Mouse (Mus musculus) heart, postnatal 14 days (tissue): ENCODE measurements around the gene Mcrip2. TPM values are rescaled to one million over a fixed set of nuclear protein-coding genes. Genes with fewer than 3 reads are reported as not detected.

Source experiments
- DNase-seq, 2 experiments: peaks; one replicate each; pipeline ENCODE4 v3.0.0; 2021 to 2022
- intact Hi-C: fragments of 180-260 bp; cut with DNase I; formaldehyde crosslinking; loops from one replicate; pipeline ENCODE4 v1.15.1; 2025
- total RNA-seq, 2 experiments: library from RNA; stranded (reverse); gene quantifications; 2 replicates each; pipeline ENCODE4 v1.2.3; 2021

The Mcrip2 gene
- total RNA-seq, 2 experiments from 2014 or later = 226 to 230 TPM

- intact Hi-C loops = no loop called here
- no peak for DNase-seq
Observed at GRCm38 (mm10) chr17:25838904-25839303, 29.7 kb downstream of the Mcrip2 start.

GRCm38 (mm10) chr17:25837533-25837932, 31.0 kb downstream of the Mcrip2 start:
- DNase-seq = no peak
- intact Hi-C loops = no loop called here

- intact Hi-C loops = no loop called here
- peak; percentile 70 to 79 for DNase-seq
Observed at GRCm38 (mm10) chr17:25837076-25837410, 31.5 kb downstream of the Mcrip2 start, which contains the start of gene Rhbdl1. TSS of gene Rhbdl1 (minus strand) at chr17:25837295.

- intact Hi-C loops = no loop called here
- peak in 1 of 2 experiments; percentile 32 for DNase-seq
Observed at GRCm38 (mm10) chr17:25836397-25837075, 32.0 kb downstream of the Mcrip2 start.

GRCm38 (mm10) chr17:25835816-25836215, 32.7 kb downstream of the Mcrip2 start:
- no peak for DNase-seq
- intact Hi-C loops = no loop called here

- intact Hi-C loops = no loop called here
- no peak for DNase-seq
Observed at GRCm38 (mm10) chr17:25835301-25835700, 33.3 kb downstream of the Mcrip2 start.

GRCm38 (mm10) chr17:25834595-25835222, 33.9 kb downstream of the Mcrip2 start:
- intact Hi-C loops = no loop called here
- no peak for DNase-seq

- peak in 1 of 2 experiments; percentile 42 for DNase-seq
- intact Hi-C loops = no loop called here
Observed at GRCm38 (mm10) chr17:25833961-25834594, 34.5 kb downstream of the Mcrip2 start.

- peak; percentile 90 to 94 for DNase-seq
- intact Hi-C loops = no loop called here
Observed at GRCm38 (mm10) chr17:25833291-25833663, 35.3 kb downstream of the Mcrip2 start, which contains the start of gene Stub1. TSS of gene Stub1 (minus strand) at chr17:25833404.

- peak; percentile 100 for DNase-seq
- intact Hi-C loops = no loop called here
Observed at GRCm38 (mm10) chr17:25832436-25833290, 35.9 kb downstream of the Mcrip2 start.

GRCm38 (mm10) chr17:25831451-25832281, 36.9 kb downstream of the Mcrip2 start:
- intact Hi-C loops = no loop called here
- DNase-seq = peak in 1 of 2 experiments; percentile 31

- intact Hi-C loops = no loop called here
- DNase-seq = no peak
Observed at GRCm38 (mm10) chr17:25830806-25831431, 37.6 kb downstream of the Mcrip2 start.

- no peak for DNase-seq
- intact Hi-C loops = no loop called here
Observed at GRCm38 (mm10) chr17:25830200-25830753, 38.3 kb downstream of the Mcrip2 start.

- intact Hi-C loops = no loop called here
- DNase-seq = no peak
Observed at GRCm38 (mm10) chr17:25829558-25830017, 39.0 kb downstream of the Mcrip2 start.

GRCm38 (mm10) chr17:25828712-25829557, 39.6 kb downstream of the Mcrip2 start, which contains the start of gene Jmjd8:
TSS of gene Jmjd8 (plus strand) at chr17:25828867.
- intact Hi-C loops = no loop called here
- peak; percentile 74 to 79 for DNase-seq

GRCm38 (mm10) chr17:25828223-25828594, 40.4 kb downstream of the Mcrip2 start:
- DNase-seq = no peak
- intact Hi-C loops = no loop called here

GRCm38 (mm10) chr17:25827546-25828222, 40.9 kb downstream of the Mcrip2 start:
- intact Hi-C loops = no loop called here
- DNase-seq = no peak
